In the genomic region with DNA sequence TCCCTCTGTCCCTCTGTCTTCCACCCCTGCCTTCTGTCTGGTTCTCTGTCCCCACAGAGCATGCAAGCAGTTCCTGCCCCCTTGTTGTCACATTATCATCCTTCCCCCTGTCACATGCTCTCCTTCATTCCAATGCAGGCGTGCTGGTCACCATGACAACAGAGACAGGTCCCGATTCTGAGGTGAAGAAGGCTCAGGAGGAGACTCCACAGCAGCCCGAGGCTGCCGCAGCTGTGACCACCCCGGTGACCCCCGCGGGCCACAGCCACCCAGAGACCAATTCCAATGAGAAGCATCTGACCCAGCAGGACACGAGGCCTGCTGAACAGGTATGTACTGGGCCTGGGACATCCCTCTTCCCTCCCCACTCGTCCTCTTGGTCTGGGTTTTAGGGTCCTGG, we compare ENCODE assay signal across 11 mouse cellular contexts. TPM values are rescaled to one million over a fixed set of nuclear protein-coding genes. Genes with fewer than 3 reads are reported as not detected.
DNase-seq lines count a peak whose midpoint lies in the region; ATAC-seq and TF ChIP-seq lines count a peak whose summit lies in the region.
"Had no signal": no experiment of that assay in that cellular context is flagged by ENCODE, and none has a peak within 500 bp of the region (broad histone marks: within the 10 kb centered on the region; RNA-seq: fewer than 3 reads in every experiment).

No protein-coding gene starts in this region.

- intact Hi-C loops in gastrocnemius, postnatal 36 days (cut with DNase I), result no loop called here

- no peak for DNase-seq in cerebellum, adult 2 months
- DNase-seq in cerebellum, adult 11 months, result no peak
- no peak for DNase-seq in hindbrain, embryonic 10.5 days (ENCODE audit: low spot score)
- DNase-seq in embryonic facial prominence, embryonic 10.5 days (ENCODE audit: low spot score), result peak; percentile 18
- DNase-seq in frontal cortex, postnatal 36 days (ENCODE audit: low spot score in 2 of 2), result no peak
- DNase-seq in gastrocnemius, postnatal 36 days, result no peak
- DNase-seq: adrenal gland, postnatal 14 days; kidney, adult 18-20 months; kidney, postnatal 36 days had no signal

- no peak for TF ChIP-seq POLR2A in cerebellum, adult 2 months (IDR thresholded peaks at IDR 0.05; ENCODE audit: borderline replicate concordance, insufficient read depth, low read length)

- H3K27me3 ChIP-seq in cerebellum, adult 2 months (ENCODE audit: control insufficient read depth, insufficient read depth, low read length), result no peaks in the 10 kb centered on the region
- H3K27me3 ChIP-seq in hindbrain, embryonic 10.5 days (ENCODE audit: insufficient read depth, poor library complexity, severe bottlenecking), result no peaks in the 10 kb centered on the region
- no peaks in the 10 kb centered on the region for H3K27me3 ChIP-seq in hindbrain, embryonic 12.5 days
- H3K27me3 ChIP-seq in embryonic facial prominence, embryonic 10.5 days (replicated peaks; ENCODE audit: low read depth, poor library complexity, severe bottlenecking), result no peaks in the 10 kb centered on the region
- H3K27me3 ChIP-seq in midbrain, embryonic 12.5 days, result no peaks in the 10 kb centered on the region

- H3K9ac ChIP-seq in hindbrain, embryonic 12.5 days, result no peak overlapping the region
- H3K9ac ChIP-seq in midbrain, embryonic 12.5 days (replicated peaks), result no peak overlapping the region

- H3K36me3 ChIP-seq in hindbrain, embryonic 10.5 days, result peaks cover 17% of the 10 kb centered on the region
- H3K36me3 ChIP-seq in hindbrain, embryonic 12.5 days, result peaks cover 25% of the 10 kb centered on the region
- peaks cover 27% of the 10 kb centered on the region for H3K36me3 ChIP-seq in embryonic facial prominence, embryonic 10.5 days (replicated peaks)
- peaks cover 17% of the 10 kb centered on the region for H3K36me3 ChIP-seq in midbrain, embryonic 12.5 days

- peaks cover 81% of the 10 kb centered on the region for H3K4me1 ChIP-seq in cerebellum, adult 2 months (ENCODE audit: control insufficient read depth, insufficient read depth, low read length)
- peaks cover 56% of the 10 kb centered on the region for H3K4me1 ChIP-seq in hindbrain, embryonic 10.5 days (replicated peaks)
- peaks cover 20% of the 10 kb centered on the region for H3K4me1 ChIP-seq in hindbrain, embryonic 12.5 days
- peaks cover 46% of the 10 kb centered on the region for H3K4me1 ChIP-seq in embryonic facial prominence, embryonic 10.5 days
- H3K4me1 ChIP-seq in midbrain, embryonic 12.5 days, result peaks cover 32% of the 10 kb centered on the region

- no peak for TF ChIP-seq CTCF in cerebellum, adult 2 months (IDR thresholded peaks at IDR 0.05; ENCODE audit: borderline replicate concordance, insufficient read depth, low read depth, low read length)

- no peak overlapping the region for H3K4me2 ChIP-seq in hindbrain, embryonic 12.5 days (replicated peaks)
- H3K4me2 ChIP-seq in midbrain, embryonic 12.5 days (replicated peaks), result peak overlapping the region; percentile 10; the same call in 1 of the 2 replicates

- no peaks in the 10 kb centered on the region for H3K9me3 ChIP-seq in hindbrain, embryonic 10.5 days
- H3K9me3 ChIP-seq in hindbrain, embryonic 12.5 days (replicated peaks), result no peaks in the 10 kb centered on the region
- H3K9me3 ChIP-seq in embryonic facial prominence, embryonic 10.5 days, result no peaks in the 10 kb centered on the region
- H3K9me3 ChIP-seq in midbrain, embryonic 12.5 days, result no peaks in the 10 kb centered on the region

- no peak overlapping the region for H3K4me3 ChIP-seq in cerebellum, adult 2 months (replicated peaks; ENCODE audit: insufficient read depth, low read depth, low read length)
- no peak overlapping the region for H3K4me3 ChIP-seq in hindbrain, embryonic 10.5 days
- H3K4me3 ChIP-seq in hindbrain, embryonic 12.5 days, result no peak overlapping the region
- H3K4me3 ChIP-seq in embryonic facial prominence, embryonic 10.5 days, result no peak overlapping the region
- H3K4me3 ChIP-seq in midbrain, embryonic 12.5 days, result no peak overlapping the region

- H3K27ac ChIP-seq in cerebellum, adult 2 months (ENCODE audit: insufficient read depth, low read length), result peak overlapping the region; percentile 79
- H3K27ac ChIP-seq in hindbrain, embryonic 10.5 days, result peak overlapping the region; percentile 50
- no peak overlapping the region for H3K27ac ChIP-seq in hindbrain, embryonic 12.5 days
- H3K27ac ChIP-seq in embryonic facial prominence, embryonic 10.5 days (replicated peaks), result peak overlapping the region; percentile 59; the same call in 1 of the 2 replicates
- H3K27ac ChIP-seq in midbrain, embryonic 12.5 days (replicated peaks), result 0 out of 2 replicates have a peak overlapping the region, but pooled peaks have one; percentile 30

- ATAC-seq in hindbrain, embryonic 12.5 days (ENCODE audit: low FRiP score), result no peak
- peak; percentile 47; the same call in 1 of the 2 replicates for ATAC-seq in midbrain, embryonic 12.5 days (ENCODE audit: low FRiP score, low read depth)

- 39% methylated on average over 9 of the region's 9 CpGs for WGBS in cerebellum, adult 2 months
- WGBS in hindbrain, embryonic 10.5 days, result 41% methylated on average over 9 of the region's 9 CpGs
- 30% methylated on average over 9 of the region's 9 CpGs for WGBS in hindbrain, embryonic 12.5 days
- WGBS in embryonic facial prominence, embryonic 10.5 days, result 38% methylated on average over 9 of the region's 9 CpGs
- 29% methylated on average over 9 of the region's 9 CpGs for WGBS in midbrain, embryonic 12.5 days

RNA-seq across cellular contexts. Expression of gene Aar2, which starts 53.6 kb away (rescaled TPM):
- polyA plus RNA-seq in cerebellum, adult 2 months (2012; rRNA removed), result 41.4 and 43.2 TPM in 2 replicates
- 45.9 and 50.2 TPM in 2 replicates for polyA plus RNA-seq in hindbrain, embryonic 10.5 days (2016; fragmentation: Nextera tagmentation; extraction: Ambion mirVana)
- 43.6 and 48.9 TPM in 2 replicates for polyA plus RNA-seq in hindbrain, embryonic 12.5 days (2016; fragmentation: Nextera tagmentation; extraction: Ambion mirVana)
- 50.7 and 53.9 TPM in 2 replicates for polyA plus RNA-seq in embryonic facial prominence, embryonic 10.5 days (2016; fragmentation: Nextera tagmentation; extraction: Ambion mirVana)
- 41.2 and 46.0 TPM in 2 replicates for polyA plus RNA-seq in midbrain, embryonic 12.5 days (2016; fragmentation: Nextera tagmentation; extraction: Ambion mirVana)
- 10 to 100 TPM; 18.6 to 19.1 TPM for total RNA-seq in gastrocnemius, postnatal 36 days (2021)
